Mouse (Mus musculus): Measurements from ENCODE around the gene Epha3. TPM values are rescaled to one million over a fixed set of nuclear protein-coding genes. Genes with fewer than 3 reads are reported as not detected.

Epha3 gene
- polyA plus RNA-seq, 1 experiment from 2014 or later = not detected

GRCm38 (mm10) chr16:63783544-63783943, 80.4 kb downstream of the Epha3 start:
- CTCF ChIA-PET = no interaction called here

GRCm38 (mm10) chr16:63782101-63782500, 81.9 kb downstream of the Epha3 start:
- no peak for DNase-seq (ENCODE audit: low read depth, low spot score)
- ChIA-PET CTCF (no interaction called here), POLR2A (no interaction called here)
- no peak for TF ChIP-seq CTCF (IDR thresholded peaks at IDR 0.05)
- ATAC-seq = no peak
- H3K27me3 ChIP-seq = peaks cover 8% of the 10 kb centered on the region
- in situ Hi-C loops (cut with MboI; ENCODE audit: low pct_unique_long_range_greater_than_20kb) = no loop called here

More at GRCm38 (mm10) chr16:63783544-63783943, 80.4 kb downstream of the Epha3 start:
- no peak for DNase-seq (ENCODE audit: low read depth, low spot score)
- no peak for ATAC-seq
- POLR2A ChIA-PET = no interaction called here
- in situ Hi-C loops (cut with MboI; ENCODE audit: low pct_unique_long_range_greater_than_20kb) = no loop called here
- TF ChIP-seq CTCF (IDR thresholded peaks at IDR 0.05) = no peak
- H3K27me3 ChIP-seq = peaks cover 12% of the 10 kb centered on the region

GRCm38 (mm10) chr16:63780151-63780550, 83.8 kb downstream of the Epha3 start:
- in situ Hi-C loops (cut with MboI; ENCODE audit: low pct_unique_long_range_greater_than_20kb) = no loop called here
- no peak for TF ChIP-seq CTCF (IDR thresholded peaks at IDR 0.05)
- ATAC-seq (no peak), DNase-seq (ENCODE audit: low read depth, low spot score) (no peak)
- CTCF ChIA-PET = no interaction called here
- H3K27me3 ChIP-seq = peaks cover 4% of the 10 kb centered on the region
- POLR2A ChIA-PET = no interaction called here

- H3K27me3 ChIP-seq = no peaks in the 10 kb centered on the region
- POLR2A ChIA-PET = no interaction called here
- in situ Hi-C loops (cut with MboI; ENCODE audit: low pct_unique_long_range_greater_than_20kb) = no loop called here
- no peak for DNase-seq (ENCODE audit: low read depth, low spot score)
- no peak for ATAC-seq
- CTCF ChIA-PET = no interaction called here
- no peak for TF ChIP-seq CTCF (IDR thresholded peaks at IDR 0.05)
Measured at GRCm38 (mm10) chr16:63777811-63778210, 86.2 kb downstream of the Epha3 start.

- TF ChIP-seq CTCF (IDR thresholded peaks at IDR 0.05) = no peak
- CTCF ChIA-PET = no interaction called here
- POLR2A ChIA-PET = no interaction called here
- ATAC-seq (no peak), DNase-seq (ENCODE audit: low read depth, low spot score) (no peak)
- no peaks in the 10 kb centered on the region for H3K27me3 ChIP-seq
- in situ Hi-C loops (cut with MboI; ENCODE audit: low pct_unique_long_range_greater_than_20kb) = no loop called here
Measured at GRCm38 (mm10) chr16:63772566-63772965, 91.4 kb downstream of the Epha3 start.

GRCm38 (mm10) chr16:63767589-63767988, 96.4 kb downstream of the Epha3 start:
- ATAC-seq (no peak), DNase-seq (ENCODE audit: low read depth, low spot score) (no peak)
- peaks cover 2% of the 10 kb centered on the region for H3K27me3 ChIP-seq
- ChIA-PET CTCF (no interaction called here), POLR2A (no interaction called here)
- in situ Hi-C loops (cut with MboI; ENCODE audit: low pct_unique_long_range_greater_than_20kb) = no loop called here
- TF ChIP-seq CTCF (IDR thresholded peaks at IDR 0.05) = no peak

- ATAC-seq (no peak), DNase-seq (ENCODE audit: low read depth, low spot score) (no peak)
- no peak for TF ChIP-seq CTCF (IDR thresholded peaks at IDR 0.05)
- in situ Hi-C loops (cut with MboI; ENCODE audit: low pct_unique_long_range_greater_than_20kb) = no loop called here
- ChIA-PET POLR2A (no interaction called here), CTCF (no interaction called here)
- no peaks in the 10 kb centered on the region for H3K27me3 ChIP-seq
Measured at GRCm38 (mm10) chr16:63761177-63761576, 102.8 kb downstream of the Epha3 start.

GRCm38 (mm10) chr16:63760112-63760511, 103.9 kb downstream of the Epha3 start:
- ChIA-PET CTCF (no interaction called here), POLR2A (no interaction called here)
- ATAC-seq = no peak
- DNase-seq (ENCODE audit: low read depth, low spot score) = no peak
- no peaks in the 10 kb centered on the region for H3K27me3 ChIP-seq
- TF ChIP-seq CTCF (IDR thresholded peaks at IDR 0.05) = no peak
- in situ Hi-C loops (cut with MboI; ENCODE audit: low pct_unique_long_range_greater_than_20kb) = no loop called here

GRCm38 (mm10) chr16:63753052-63753451, 110.9 kb downstream of the Epha3 start:
- DNase-seq (ENCODE audit: low read depth, low spot score) (no peak), ATAC-seq (no peak)
- no peak for TF ChIP-seq CTCF (IDR thresholded peaks at IDR 0.05)
- ChIA-PET CTCF (no interaction called here), POLR2A (no interaction called here)
- in situ Hi-C loops (cut with MboI; ENCODE audit: low pct_unique_long_range_greater_than_20kb) = no loop called here
- H3K27me3 ChIP-seq = no peaks in the 10 kb centered on the region

GRCm38 (mm10) chr16:63747817-63748216, 116.2 kb downstream of the Epha3 start:
- no peak for TF ChIP-seq CTCF (IDR thresholded peaks at IDR 0.05)
- no peak for ATAC-seq
- H3K27me3 ChIP-seq = no peaks in the 10 kb centered on the region
- DNase-seq (ENCODE audit: low read depth, low spot score) = no peak
- in situ Hi-C loops (cut with MboI; ENCODE audit: low pct_unique_long_range_greater_than_20kb) = no loop called here
- POLR2A ChIA-PET = no interaction called here
- CTCF ChIA-PET = no interaction called here

- DNase-seq (ENCODE audit: low read depth, low spot score) (no peak), ATAC-seq (no peak)
- ChIA-PET CTCF (no interaction called here), POLR2A (no interaction called here)
- TF ChIP-seq CTCF (IDR thresholded peaks at IDR 0.05) = no peak
- in situ Hi-C loops (cut with MboI; ENCODE audit: low pct_unique_long_range_greater_than_20kb) = no loop called here
- no peaks in the 10 kb centered on the region for H3K27me3 ChIP-seq
Measured at GRCm38 (mm10) chr16:63745465-63745864, 118.5 kb downstream of the Epha3 start.

- ChIA-PET POLR2A (no interaction called here), CTCF (no interaction called here)
- ATAC-seq = no peak
- no peak for TF ChIP-seq CTCF (IDR thresholded peaks at IDR 0.05)
- no peak for DNase-seq (ENCODE audit: low read depth, low spot score)
- in situ Hi-C loops (cut with MboI; ENCODE audit: low pct_unique_long_range_greater_than_20kb) = no loop called here
- H3K27me3 ChIP-seq = no peaks in the 10 kb centered on the region
Measured at GRCm38 (mm10) chr16:63743208-63743854, 120.6 kb downstream of the Epha3 start.

Data from Patski (cell line).